Mouse (Mus musculus) lung, postnatal 4 days (tissue): Measurements from ENCODE around the gene Irak2.
A peak's percentile ranks its signal among the peaks of the same experiment; 100 is the strongest.
"Not testable (repeated sequence)": the region's sequence is repeated elsewhere in the genome, so short reads cannot be mapped to it uniquely, and the experiment has no call there.

ENCODE experiments used
- DNase-seq, 2 experiments: peaks; one replicate each; pipeline ENCODE4 v3.0.0; 2021

The Irak2 gene

GRCm38 (mm10) chr6:113697222-113698205 is 59.2 kb downstream of the Irak2 start:
- peak; percentile 34 to 62 for DNase-seq

GRCm38 (mm10) chr6:113712718-113713117 is 74.5 kb downstream of the Irak2 start:
- DNase-seq, result no peak

GRCm38 (mm10) chr6:113713389-113713788 is 75.1 kb downstream of the Irak2 start:
- DNase-seq, result not testable (repeated sequence)

- no peak for DNase-seq
Measured at GRCm38 (mm10) chr6:113714276-113714675, 76.0 kb downstream of the Irak2 start.

- no peak for DNase-seq
Measured at GRCm38 (mm10) chr6:113714797-113715196, 76.5 kb downstream of the Irak2 start.

GRCm38 (mm10) chr6:113717541-113717940 is 79.3 kb downstream of the Irak2 start:
- peak in 1 of 2 experiments; percentile 17 for DNase-seq

- DNase-seq, result no peak
Measured at GRCm38 (mm10) chr6:113719878-113720277, 81.6 kb downstream of the Irak2 start, which contains the start of gene Ghrl. Gene Ghrl (minus strand): TSS chr6:113719880.

- DNase-seq, result no peak
Measured at GRCm38 (mm10) chr6:113721061-113721460, 82.8 kb downstream of the Irak2 start.

GRCm38 (mm10) chr6:113728181-113728580 is 89.9 kb downstream of the Irak2 start:
- peak in 1 of 2 experiments; percentile 14 for DNase-seq

- no peak for DNase-seq
Measured at GRCm38 (mm10) chr6:113731296-113731695, 93.0 kb downstream of the Irak2 start.

- peak in 1 of 2 experiments; percentile 16 for DNase-seq
Measured at GRCm38 (mm10) chr6:113737318-113738046, 99.2 kb downstream of the Irak2 start.

- peak; percentile 90 to 93 for DNase-seq
Measured at GRCm38 (mm10) chr6:113740236-113741217, 102.3 kb downstream of the Irak2 start, which contains the start of gene Sec13. Gene Sec13 (minus strand): TSS chr6:113740743.

- DNase-seq, result peak in 1 of 2 experiments; percentile 19
Measured at GRCm38 (mm10) chr6:113741425-113741824, 103.2 kb downstream of the Irak2 start.

- no peak for DNase-seq
Measured at GRCm38 (mm10) chr6:113742321-113742720, 104.1 kb downstream of the Irak2 start.

GRCm38 (mm10) chr6:113743111-113743510 is 104.8 kb downstream of the Irak2 start:
- DNase-seq, result no peak
